Mouse (Mus musculus) heart, postnatal 0 days (tissue): Measurements from ENCODE around the gene 3100002H09Rik. TPM values are rescaled to one million over a fixed set of nuclear protein-coding genes. Genes with fewer than 3 reads are reported as not detected.

ENCODE experiments used
- ATAC-seq: fragments of 200-750 bp; cut with Nextera tagmentation; 2 replicates; pipeline ENCODE4 v1.8.0; 2017; ENCODE audit warnings: low read depth, moderate number of reproducible peaks, moderate library complexity; ENCODE audit not compliant: insufficient read depth
- DNase-seq: peaks from one replicate; pipeline ENCODE4 v3.0.0-alpha.2; 2016; ENCODE audit warnings: low spot score
- H3K27ac ChIP-seq: fragments of 300-500 bp; sonication (generic); 2 replicates; pipeline ENCODE4 v1.5.1; 2014; ENCODE audit warnings: low read depth, mild to moderate bottlenecking
- H3K27me3 ChIP-seq: fragments of 300-500 bp; sonication (generic); 2 replicates; pipeline ENCODE4 v1.6.1; 2014; ENCODE audit warnings: low read length, mixed read lengths; ENCODE audit not compliant: control insufficient read depth, insufficient read depth
- H3K36me3 ChIP-seq: fragments of 300-500 bp; sonication (generic); replicated peaks from 2 replicates; pipeline ENCODE4 v1.6.1; 2014; ENCODE audit warnings: low read length, mixed read lengths; ENCODE audit not compliant: control insufficient read depth, insufficient read depth
- H3K4me1 ChIP-seq: fragments of 300-500 bp; sonication (generic); 2 replicates; pipeline ENCODE4 v1.6.1; 2014; ENCODE audit warnings: antibody characterized with exemption; ENCODE audit not compliant: control insufficient read depth, insufficient read depth
- H3K4me2 ChIP-seq: fragments of 300-500 bp; sonication (generic); 2 replicates; pipeline ENCODE4 v1.6.1; 2014; ENCODE audit warnings: low read depth, mild to moderate bottlenecking, low read length, moderate library complexity
- H3K4me3 ChIP-seq: fragments of 300-500 bp; sonication (generic); 2 replicates; pipeline ENCODE4 v1.5.1; 2014; ENCODE audit warnings: low read depth, low read length
- H3K9ac ChIP-seq: fragments of 300-500 bp; sonication (generic); replicated peaks from 2 replicates; pipeline ENCODE4 v1.6.1; 2014; ENCODE audit warnings: low read depth, low read length, mixed read lengths
- H3K9me3 ChIP-seq: fragments of 300-500 bp; sonication (generic); replicated peaks from 2 replicates; pipeline ENCODE4 v1.6.1; 2016; ENCODE audit warnings: low read length; ENCODE audit not compliant: control insufficient read depth
- CTCF ChIP-seq: IDR thresholded peaks from 2 replicates; pipeline ENCODE4 v1.5.1; 2016; ENCODE audit warnings: antibody characterized with exemption, control low read depth, low read depth
- EP300 ChIP-seq: IDR thresholded peaks from 2 replicates; pipeline ENCODE4 v1.6.1; 2016; ENCODE audit warnings: antibody characterized with exemption, low read depth
- WGBS: fragments of 180-500 bp; shearing (Covaris S2); extraction: QIAGEN DNeasy Blood & Tissue Kit; methylation state at CpG from one replicate; pipeline ENCODE4 v1.1.7; 2014; 5-methylcytosine and 5-hydroxymethylcytosine counted together
- polyA plus RNA-seq: library from polyadenylated mRNA; unstranded; fragments of >200 nt; fragmentation: Nextera tagmentation; extraction: Ambion mirVana; gene quantifications from 2 replicates; pipeline ENCODE4 v1.2.1, GENCODE M21; 2015
- total RNA-seq: library from RNA; depleted of rRNA; stranded (reverse); fragments of >200 nt; gene quantifications from 2 replicates; pipeline ENCODE4 v1.2.3, GENCODE M21; 2014; ENCODE audit warnings: low replicate concordance

3100002H09Rik gene
- total and polyA plus RNA-seq, 2 experiments from 2014 or later: not detected

- TF ChIP-seq CTCF: no peak
- TF ChIP-seq EP300: no peak
- Histone ChIP-seq H3K9me3 (no peaks in the 10 kb centered on the region), H3K4me2 (no peak overlapping the region), H3K27ac (no peak overlapping the region), H3K4me1 (peaks cover 5% of the 10 kb centered on the region; the same call in 1 of the 2 replicates), H3K4me3 (no peak overlapping the region), H3K27me3 (peaks cover 17% of the 10 kb centered on the region), H3K36me3 (no peaks in the 10 kb centered on the region), H3K9ac (no peak overlapping the region)
- DNase-seq: no peak
- WGBS: 66% methylated on average over 7 of the region's 7 CpGs
- ATAC-seq: no peak
Measured at GRCm38 (mm10) chr4:124580695-124581094, 29.9 kb downstream of the 3100002H09Rik start.

GRCm38 (mm10) chr4:124575955-124576445 lies 34.6 kb downstream of the 3100002H09Rik start:
- Histone ChIP-seq H3K27ac (no peak overlapping the region), H3K4me2 (peak overlapping the region; percentile 76), H3K36me3 (no peaks in the 10 kb centered on the region), H3K27me3 (peaks cover 31% of the 10 kb centered on the region), H3K4me1 (peaks cover 23% of the 10 kb centered on the region; the same call in 1 of the 2 replicates), H3K9ac (peak overlapping the region; percentile 41; the same call in 1 of the 2 replicates), H3K9me3 (no peaks in the 10 kb centered on the region), H3K4me3 (peak overlapping the region; percentile 46)
- no peak for ATAC-seq
- DNase-seq: no peak
- 12% methylated on average over 7 of the region's 7 CpGs for WGBS
- TF ChIP-seq EP300: no peak
- TF ChIP-seq CTCF: no peak

- DNase-seq (no peak), ATAC-seq (no peak)
- no peaks in the 10 kb centered on the region for H3K9me3 ChIP-seq
- 2% methylated on average over 58 of the region's 61 CpGs for WGBS
- peaks cover 23% of the 10 kb centered on the region; the same call in 1 of the 2 replicates for H3K4me1 ChIP-seq
- peaks cover 31% of the 10 kb centered on the region for H3K27me3 ChIP-seq
- no peak for TF ChIP-seq EP300
- no peak for TF ChIP-seq CTCF
- peak overlapping the region; percentile 76 for H3K4me2 ChIP-seq
- H3K27ac ChIP-seq: no peak overlapping the region
- peak overlapping the region; percentile 46 for H3K4me3 ChIP-seq
- H3K9ac ChIP-seq: peak overlapping the region; percentile 41; the same call in 1 of the 2 replicates
- no peaks in the 10 kb centered on the region for H3K36me3 ChIP-seq
Measured at GRCm38 (mm10) chr4:124575269-124575954, 35.2 kb downstream of the 3100002H09Rik start.

- TF ChIP-seq CTCF: no peak
- TF ChIP-seq EP300: no peak
- no peaks in the 10 kb centered on the region for H3K9me3 ChIP-seq
- H3K4me1 ChIP-seq: peaks cover 23% of the 10 kb centered on the region; the same call in 1 of the 2 replicates
- H3K27me3 ChIP-seq: peaks cover 31% of the 10 kb centered on the region
- no peak overlapping the region for H3K9ac ChIP-seq
- no peak overlapping the region for H3K4me3 ChIP-seq
- H3K27ac ChIP-seq: no peak overlapping the region
- no peak overlapping the region for H3K4me2 ChIP-seq
- 26% methylated on average over 4 of the region's 4 CpGs for WGBS
- DNase-seq: no peak
- no peaks in the 10 kb centered on the region for H3K36me3 ChIP-seq
- ATAC-seq: no peak
Measured at GRCm38 (mm10) chr4:124573586-124573985, 37.0 kb downstream of the 3100002H09Rik start.

- H3K9me3 ChIP-seq: no peaks in the 10 kb centered on the region
- ATAC-seq: peak; percentile 92
- no peak overlapping the region for H3K4me3 ChIP-seq
- no peaks in the 10 kb centered on the region for H3K36me3 ChIP-seq
- peaks cover 17% of the 10 kb centered on the region for H3K27me3 ChIP-seq
- DNase-seq: peak; percentile 75
- peak overlapping the region; percentile 51 for H3K27ac ChIP-seq
- peak overlapping the region; percentile 39 for H3K4me2 ChIP-seq
- no peak overlapping the region for H3K9ac ChIP-seq
- H3K4me1 ChIP-seq: peaks cover 20% of the 10 kb centered on the region; the same call in 1 of the 2 replicates
- TF ChIP-seq CTCF: no peak
- no peak for TF ChIP-seq EP300
- WGBS: 16% methylated on average over 9 of the region's 9 CpGs
Measured at GRCm38 (mm10) chr4:124570977-124571376, 39.6 kb downstream of the 3100002H09Rik start.
